Mouse (Mus musculus): ENCODE measurements at regions not wholly inside any gene's neighbourhood (a gene's known extent, or its start where the extent isn't known, plus 50 kb on each side); places are given as distances from the start of the nearest gene placed in this dataset.

GRCm38 (mm10) chr6:127213355-127213754, 61.4 kb upstream of the Ccnd2 start:
- no peak for TF ChIP-seq CTCF (IDR thresholded peaks at IDR 0.05; ENCODE audit: borderline replicate concordance, extremely low read depth, insufficient read depth, insufficient read length)
- TF ChIP-seq POLR2A (IDR thresholded peaks at IDR 0.05; ENCODE audit: borderline replicate concordance, extremely low read depth, insufficient read depth, insufficient read length, poor library complexity, severe bottlenecking): no peak
